Mouse (Mus musculus) liver, postnatal 0 days (tissue): ENCODE data around the gene Ttc16. TPM values are rescaled to one million over a fixed set of nuclear protein-coding genes. Genes with fewer than 3 reads are reported as not detected.
A peak's percentile ranks its signal among the peaks of the same experiment; 100 is the strongest.

Experiments
- ATAC-seq: fragments of 200-750 bp; cut with Nextera tagmentation; 2 replicates; pipeline ENCODE4 v1.8.0; 2017; ENCODE audit warnings: mild to moderate bottlenecking, moderate library complexity
- DNase-seq: peaks from one replicate; pipeline ENCODE4 v3.0.0-alpha.2; 2016
- H3K27ac ChIP-seq: fragments of 300-500 bp; sonication (generic); 2 replicates; pipeline ENCODE4 v1.5.1; 2014; ENCODE audit warnings: antibody characterized with exemption, moderate library complexity, mild to moderate bottlenecking, low read depth
- H3K27me3 ChIP-seq: fragments of 300-500 bp; sonication (generic); 2 replicates; pipeline ENCODE4 v1.6.1; 2014; ENCODE audit warnings: low read length, control low read depth, mixed read lengths; ENCODE audit not compliant: insufficient read depth
- H3K36me3 ChIP-seq: fragments of 300-500 bp; sonication (generic); replicated peaks from 2 replicates; pipeline ENCODE4 v1.6.1; 2014; ENCODE audit warnings: mild to moderate bottlenecking, control low read depth, low read length, moderate library complexity, mixed read lengths; ENCODE audit not compliant: insufficient read depth
- H3K4me1 ChIP-seq: fragments of 300-500 bp; sonication (generic); 2 replicates; pipeline ENCODE4 v1.6.1; 2014; ENCODE audit warnings: antibody characterized with exemption, mild to moderate bottlenecking, control low read depth; ENCODE audit not compliant: insufficient read depth
- H3K4me2 ChIP-seq: fragments of 300-500 bp; sonication (generic); 2 replicates; pipeline ENCODE4 v1.6.1; 2014; ENCODE audit warnings: low read depth, mild to moderate bottlenecking, low read length, moderate library complexity, mixed read lengths
- H3K4me3 ChIP-seq: fragments of 300-500 bp; sonication (generic); 2 replicates; pipeline ENCODE4 v1.5.1; 2014; ENCODE audit warnings: low read depth, low read length
- H3K9ac ChIP-seq: fragments of 300-500 bp; sonication (generic); replicated peaks from 2 replicates; pipeline ENCODE4 v1.6.1; 2014; ENCODE audit warnings: mild to moderate bottlenecking, moderate library complexity
- H3K9me3 ChIP-seq: fragments of 300-500 bp; sonication (generic); 2 replicates; pipeline ENCODE4 v1.6.1; 2016; ENCODE audit warnings: mild to moderate bottlenecking, control low read depth, low read length, mixed read lengths
- CTCF ChIP-seq: sonication (generic); IDR thresholded peaks from 2 replicates; pipeline ENCODE4 v1.5.1; 2016; ENCODE audit warnings: antibody characterized with exemption, low read depth
- EP300 ChIP-seq: IDR thresholded peaks from 2 replicates; pipeline ENCODE4 v1.6.1; 2016; ENCODE audit warnings: antibody characterized with exemption, low read depth, mild to moderate bottlenecking
- WGBS: fragments of 180-500 bp; shearing (Covaris S2); extraction: QIAGEN DNeasy Blood & Tissue Kit; methylation state at CpG from one replicate; pipeline ENCODE4 v1.1.7; 2014; ENCODE audit not compliant: insufficient replicate concordance; 5-methylcytosine and 5-hydroxymethylcytosine counted together
- polyA plus RNA-seq: library from polyadenylated mRNA; unstranded; fragments of >200 nt; fragmentation: Nextera tagmentation; extraction: Ambion mirVana; gene quantifications from 2 replicates; pipeline ENCODE4 v1.2.1, GENCODE M21; 2015

Ttc16 gene
- polyA plus RNA-seq, 1 experiment from 2014 or later = 0.08 TPM

DNA sequence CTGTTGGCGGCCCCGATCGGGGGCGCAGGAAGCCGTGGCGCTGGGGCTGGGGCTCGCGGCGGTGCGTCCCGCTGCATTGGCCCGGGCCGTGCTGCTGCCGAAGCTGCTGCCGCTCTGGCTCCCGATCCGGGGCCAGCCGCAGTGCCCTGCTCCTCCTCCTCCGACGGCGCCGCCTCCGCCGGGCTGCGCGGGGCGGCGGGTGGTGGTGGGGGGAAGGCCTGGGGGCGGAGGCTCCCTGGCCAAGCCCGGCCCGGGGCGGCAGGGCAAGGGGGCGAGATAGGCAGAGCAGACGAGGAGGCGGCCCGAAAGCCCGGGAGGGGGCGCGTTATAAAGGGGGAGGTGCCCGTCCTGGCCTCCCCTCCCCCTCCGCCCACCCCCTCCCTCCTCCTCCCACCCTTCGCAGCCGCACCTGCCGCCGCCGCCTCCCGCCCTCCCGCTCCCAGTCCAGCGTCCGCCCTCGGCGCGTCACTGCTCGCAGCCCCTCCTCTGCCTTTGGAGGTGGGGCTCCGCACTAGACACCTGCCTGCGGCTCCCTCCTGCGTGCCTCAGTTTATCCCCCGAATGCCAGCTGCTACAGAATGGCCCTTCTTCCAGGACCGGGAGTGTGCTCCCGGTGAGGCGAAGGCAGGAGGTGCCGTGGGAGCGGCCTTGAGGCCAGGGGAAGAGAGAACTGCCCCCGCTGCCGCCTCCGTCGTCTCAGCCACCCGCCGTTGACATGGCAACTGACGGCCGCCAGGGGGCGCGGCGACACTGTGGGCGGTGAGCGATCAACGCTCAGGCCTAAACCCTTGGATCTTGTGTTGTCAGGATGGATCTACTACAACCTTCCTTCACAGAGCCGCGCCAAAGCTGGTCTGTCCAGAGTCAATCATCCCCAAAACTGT, 62.3 kb downstream of the Ttc16 start, which contains the start of gene Cdk9:
Gene Cdk9 (minus strand): TSS at position 143 of the 884 bp plus-strand sequence.
- Histone ChIP-seq H3K9ac (peak within 1 kb of the TSS; percentile 90), H3K9me3 (no peaks in the 10 kb centered on the region), H3K36me3 (peaks cover 18% of the 10 kb centered on the region), H3K4me3 (peak within 1 kb of the TSS; percentile 89), H3K4me2 (peak within 1 kb of the TSS; percentile 90), H3K27ac (peak within 1 kb of the TSS; percentile 97), H3K27me3 (no peaks in the 10 kb centered on the region), H3K4me1 (peaks cover 38% of the 10 kb centered on the region)
- TF ChIP-seq EP300 = no peak
- peak; percentile 100 for TF ChIP-seq CTCF
- under 1% methylated on average over 45 of the region's 79 CpGs for whole genome bisulfite sequencing
- ATAC-seq (peak; percentile 82), DNase-seq (peak; percentile 93)

GRCm38 (mm10) chr2:32712586-32712933, 62.9 kb downstream of the Ttc16 start:
- Histone ChIP-seq H3K36me3 (peaks cover 24% of the 10 kb centered on the region), H3K4me1 (peaks cover 36% of the 10 kb centered on the region), H3K9me3 (no peaks in the 10 kb centered on the region), H3K4me2 (peak overlapping the region; percentile 90), H3K9ac (peak overlapping the region; percentile 90), H3K27ac (peak overlapping the region; percentile 97), H3K27me3 (no peaks in the 10 kb centered on the region), H3K4me3 (peak overlapping the region; percentile 89)
- TF ChIP-seq EP300 (no peak), CTCF (no peak)
- peak; percentile 85 for ATAC-seq
- peak; percentile 97 for DNase-seq
- 1% methylated on average over 42 of the region's 44 CpGs for WGBS

GRCm38 (mm10) chr2:32712108-32712551, 63.3 kb downstream of the Ttc16 start:
- ATAC-seq (peak; percentile 63), DNase-seq (peak; percentile 86)
- peaks cover 36% of the 10 kb centered on the region for H3K4me1 ChIP-seq
- under 1% methylated on average over 35 of the region's 41 CpGs for WGBS
- H3K27me3 ChIP-seq = no peaks in the 10 kb centered on the region
- peak overlapping the region; percentile 90 for H3K9ac ChIP-seq
- no peaks in the 10 kb centered on the region for H3K9me3 ChIP-seq
- H3K4me3 ChIP-seq = peak overlapping the region; percentile 89
- H3K27ac ChIP-seq = peak overlapping the region; percentile 97
- TF ChIP-seq CTCF = peak; percentile 6; the same call in 1 of the 2 replicates
- no peak for TF ChIP-seq EP300
- peak overlapping the region; percentile 90 for H3K4me2 ChIP-seq
- H3K36me3 ChIP-seq = peaks cover 27% of the 10 kb centered on the region

GRCm38 (mm10) chr2:32711301-32712056, 64.0 kb downstream of the Ttc16 start:
- WGBS = 20% methylated on average over 9 of the region's 9 CpGs
- no peaks in the 10 kb centered on the region for H3K9me3 ChIP-seq
- H3K9ac ChIP-seq = peak overlapping the region; percentile 90
- peak overlapping the region; percentile 97 for H3K27ac ChIP-seq
- H3K36me3 ChIP-seq = peaks cover 34% of the 10 kb centered on the region
- H3K4me3 ChIP-seq = peak overlapping the region; percentile 89
- H3K27me3 ChIP-seq = no peaks in the 10 kb centered on the region
- no peak for ATAC-seq
- H3K4me2 ChIP-seq = peak overlapping the region; percentile 90
- peaks cover 36% of the 10 kb centered on the region for H3K4me1 ChIP-seq
- peak; percentile 29 for TF ChIP-seq CTCF
- no peak for TF ChIP-seq EP300
- DNase-seq = no peak

- DNase-seq (peak; percentile 31), ATAC-seq (no peak)
- Histone ChIP-seq H3K4me1 (peaks cover 35% of the 10 kb centered on the region), H3K27me3 (no peaks in the 10 kb centered on the region), H3K4me3 (no peak overlapping the region), H3K36me3 (peaks cover 44% of the 10 kb centered on the region), H3K4me2 (peak overlapping the region; percentile 90; the same call in 1 of the 2 replicates), H3K9me3 (no peaks in the 10 kb centered on the region), H3K27ac (no peak overlapping the region), H3K9ac (no peak overlapping the region)
- no peak for TF ChIP-seq EP300
- TF ChIP-seq CTCF = no peak
- WGBS = 43% methylated on average over 5 of the region's 5 CpGs
Observed at GRCm38 (mm10) chr2:32710425-32710824, 65.0 kb downstream of the Ttc16 start.

DNA sequence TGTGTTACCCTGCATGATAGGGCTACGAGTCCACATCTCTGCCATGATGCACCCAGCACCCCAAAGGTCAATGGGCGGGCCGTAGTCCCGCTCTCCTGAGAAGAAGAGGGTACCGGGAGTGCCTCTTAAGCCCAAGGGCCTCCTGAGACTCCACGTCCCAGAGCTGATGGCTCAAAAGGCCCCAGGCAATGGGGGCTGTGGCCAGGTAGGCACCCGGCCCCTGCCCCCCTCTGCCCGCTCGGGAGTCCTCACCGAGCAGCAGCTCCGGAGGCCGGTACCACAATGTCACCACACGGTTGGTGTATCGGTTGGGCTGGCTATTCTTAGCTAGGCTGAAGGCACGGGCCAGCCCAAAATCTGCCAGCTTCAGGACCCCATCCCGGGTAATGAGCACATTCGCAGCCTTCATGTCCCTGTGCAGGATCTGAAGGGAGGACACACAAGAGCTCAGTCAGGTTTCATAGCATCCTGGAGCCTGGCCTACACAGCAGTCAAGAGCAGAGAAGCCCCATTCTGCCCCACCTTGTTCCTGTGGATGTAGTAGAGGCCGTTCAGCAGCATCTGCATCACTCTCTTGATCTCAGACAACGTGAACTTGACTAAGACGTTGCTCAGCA, 65.8 kb downstream of the Ttc16 start:
- TF ChIP-seq CTCF = no peak
- TF ChIP-seq EP300 = no peak
- WGBS = 85% methylated on average over 20 of the region's 20 CpGs
- H3K36me3 ChIP-seq = peaks cover 52% of the 10 kb centered on the region

More for the DNA sequence above, 65.8 kb downstream of the Ttc16 start:
- DNase-seq = no peak
- H3K27me3 ChIP-seq = no peaks in the 10 kb centered on the region
- H3K4me2 ChIP-seq = no peak overlapping the region
- no peak overlapping the region for H3K27ac ChIP-seq
- H3K4me3 ChIP-seq = no peak overlapping the region
- peaks cover 28% of the 10 kb centered on the region for H3K4me1 ChIP-seq
- H3K9me3 ChIP-seq = no peaks in the 10 kb centered on the region
- no peak for ATAC-seq
- no peak overlapping the region for H3K9ac ChIP-seq
